Mouse (Mus musculus): Measurements from ENCODE around the gene Kif17.

- TF ChIP-seq POLR2A (IDR thresholded peaks at IDR 0.05; ENCODE audit: low read depth, low read length), result no peak
- no peak for TF ChIP-seq CTCF (IDR thresholded peaks at IDR 0.05; ENCODE audit: borderline replicate concordance, insufficient read depth, low read length)
These were observed 43.2 kb downstream of the Kif17 start for GRCm38 (mm10) chr4:138293261-138293948.

Data from embryonic fibroblast, embryonic 13.5 days (primary cell).